Mouse (Mus musculus) heart, embryonic 12.5 days (tissue): Measurements from ENCODE around the gene Tbc1d4. TPM values are rescaled to one million over a fixed set of nuclear protein-coding genes. Genes with fewer than 3 reads are reported as not detected.

Experiments
- polyA plus RNA-seq: library from polyadenylated mRNA; unstranded; fragments of >200 nt; fragmentation: Nextera tagmentation; extraction: Ambion mirVana; gene quantifications from 2 replicates; pipeline ENCODE4 v1.2.1, GENCODE M21; 2016

Gene Tbc1d4
- polyA plus RNA-seq, 1 experiment from 2014 or later: 28.8 TPM

Other genes starting within 250 kb of the Tbc1d4 start
- gene Commd6, start 31.5 kb upstream of the Tbc1d4 start, polyA plus RNA-seq: 78.8 and 79.2 TPM in 2 replicates
- gene Uchl3, start 44.8 kb upstream of the Tbc1d4 start, polyA plus RNA-seq: 104 and 107 TPM in 2 replicates
- 3.8 and 3.9 TPM in 2 replicates for gene Gm9922, start 120.6 kb upstream of the Tbc1d4 start, polyA plus RNA-seq
- 186 and 195 TPM in 2 replicates for gene Lmo7, start 120.8 kb upstream of the Tbc1d4 start, polyA plus RNA-seq